Mouse (Mus musculus) forebrain, embryonic 16.5 days (tissue): ENCODE results near the gene Foxa3. TPM values are rescaled to one million over a fixed set of nuclear protein-coding genes. Genes with fewer than 3 reads are reported as not detected.
A peak's percentile ranks its signal among the peaks of the same experiment; 100 is the strongest.

ENCODE experiments used
- ATAC-seq: fragments of 200-750 bp; cut with Nextera tagmentation; 2 replicates; pipeline ENCODE4 v1.8.0; 2017; ENCODE audit warnings: mild to moderate bottlenecking, moderate library complexity
- H3K27ac ChIP-seq: fragments of 300-500 bp; sonication (generic); 2 replicates; pipeline ENCODE4 v1.5.1; 2014; ENCODE audit warnings: low read length, control low read depth
- H3K27me3 ChIP-seq: fragments of 300-500 bp; sonication (generic); replicated peaks from 2 replicates; pipeline ENCODE4 v1.6.1; 2014; ENCODE audit warnings: low read length; ENCODE audit not compliant: control insufficient read depth, insufficient read depth
- H3K36me3 ChIP-seq: fragments of 300-500 bp; sonication (generic); 2 replicates; pipeline ENCODE4 v1.6.1; 2014; ENCODE audit not compliant: control insufficient read depth, insufficient read depth
- H3K4me1 ChIP-seq: fragments of 300-500 bp; sonication (generic); replicated peaks from 2 replicates; pipeline ENCODE4 v1.6.1; 2014; ENCODE audit warnings: low read length; ENCODE audit not compliant: control insufficient read depth, insufficient read depth
- H3K4me2 ChIP-seq: fragments of 300-500 bp; sonication (generic); 2 replicates; pipeline ENCODE4 v1.6.1; 2014; ENCODE audit warnings: mild to moderate bottlenecking, low read length, control low read depth
- H3K4me3 ChIP-seq: fragments of 300-500 bp; sonication (generic); replicated peaks from 2 replicates; pipeline ENCODE4 v1.5.1; 2014; ENCODE audit warnings: mild to moderate bottlenecking, low read length, control low read depth
- H3K9ac ChIP-seq: fragments of 300-500 bp; sonication (generic); replicated peaks from 2 replicates; pipeline ENCODE4 v1.6.1; 2014; ENCODE audit warnings: low read depth, low read length, control low read depth
- H3K9me3 ChIP-seq: fragments of 300-500 bp; sonication (generic); 2 replicates; pipeline ENCODE4 v1.6.1; 2016; ENCODE audit warnings: low read length; ENCODE audit not compliant: control insufficient read depth
- WGBS: fragments of 180-500 bp; shearing (Covaris S2); extraction: QIAGEN DNeasy Blood & Tissue Kit; methylation state at CpG from one replicate; pipeline ENCODE4 v1.1.7; 2014; 5-methylcytosine and 5-hydroxymethylcytosine counted together
- polyA plus RNA-seq: library from polyadenylated mRNA; unstranded; fragments of >200 nt; fragmentation: Nextera tagmentation; extraction: Ambion mirVana; gene quantifications from 2 replicates; pipeline ENCODE4 v1.2.1, GENCODE M21; 2015

Foxa3 gene
- polyA plus RNA-seq, 1 experiment from 2014 or later: not detected

GRCm38 (mm10) chr7:18991660-18992293 lies 31.6 kb downstream of the Foxa3 start:
- Histone ChIP-seq H3K4me3 (peak overlapping the region; percentile 67), H3K27me3 (peaks cover 2% of the 10 kb centered on the region; the same call in 1 of the 2 replicates), H3K9me3 (no peaks in the 10 kb centered on the region), H3K4me1 (peaks cover 35% of the 10 kb centered on the region), H3K36me3 (no peaks in the 10 kb centered on the region), H3K27ac (no peak overlapping the region), H3K9ac (peak overlapping the region; percentile 70), H3K4me2 (peak overlapping the region; percentile 93)
- WGBS: under 1% methylated on average over 58 of the region's 59 CpGs
- ATAC-seq: no peak; the same call in 1 of the 2 replicates

- Histone ChIP-seq H3K27me3 (peaks cover 2% of the 10 kb centered on the region; the same call in 1 of the 2 replicates), H3K27ac (peak within 1 kb of the TSS; percentile 98), H3K36me3 (no peaks in the 10 kb centered on the region), H3K4me2 (peak within 1 kb of the TSS; percentile 93), H3K4me1 (peaks cover 35% of the 10 kb centered on the region), H3K9me3 (no peaks in the 10 kb centered on the region), H3K9ac (peak within 1 kb of the TSS; percentile 70), H3K4me3 (peak within 1 kb of the TSS; percentile 67)
- WGBS: under 1% methylated on average over 36 of the region's 37 CpGs
- ATAC-seq: peak; percentile 94
Measured at GRCm38 (mm10) chr7:18990601-18991295, 32.6 kb downstream of the Foxa3 start, which contains the start of gene Mypop. TSS of gene Mypop (plus strand) at chr7:18991245.

GRCm38 (mm10) chr7:18989995-18990394 lies 33.3 kb downstream of the Foxa3 start:
- Histone ChIP-seq H3K9me3 (no peaks in the 10 kb centered on the region), H3K36me3 (no peaks in the 10 kb centered on the region), H3K27me3 (peaks cover 2% of the 10 kb centered on the region; the same call in 1 of the 2 replicates), H3K4me2 (peak overlapping the region; percentile 93), H3K9ac (peak overlapping the region; percentile 52; the same call in 1 of the 2 replicates), H3K4me3 (peak overlapping the region; percentile 67), H3K27ac (peak overlapping the region; percentile 98), H3K4me1 (peaks cover 32% of the 10 kb centered on the region)
- WGBS: 4% methylated on average over 5 of the region's 5 CpGs
- peak; percentile 1; the same call in 1 of the 2 replicates for ATAC-seq

GRCm38 (mm10) chr7:18988780-18989179 lies 34.6 kb downstream of the Foxa3 start:
- Histone ChIP-seq H3K4me2 (no peak overlapping the region), H3K4me3 (no peak overlapping the region), H3K4me1 (peaks cover 26% of the 10 kb centered on the region), H3K9me3 (no peaks in the 10 kb centered on the region), H3K27ac (no peak overlapping the region), H3K36me3 (no peaks in the 10 kb centered on the region), H3K27me3 (peaks cover 2% of the 10 kb centered on the region; the same call in 1 of the 2 replicates), H3K9ac (no peak overlapping the region)
- no peak for ATAC-seq
- WGBS: 78% methylated on average over 6 of the region's 6 CpGs

GRCm38 (mm10) chr7:18987747-18988146 lies 35.6 kb downstream of the Foxa3 start:
- peaks cover 19% of the 10 kb centered on the region for H3K4me1 ChIP-seq
- no peak overlapping the region for H3K9ac ChIP-seq
- H3K27ac ChIP-seq: no peak overlapping the region
- no peak overlapping the region for H3K4me2 ChIP-seq
- no peaks in the 10 kb centered on the region for H3K9me3 ChIP-seq
- no peak for ATAC-seq
- no peaks in the 10 kb centered on the region for H3K36me3 ChIP-seq
- WGBS: 68% methylated on average over 13 of the region's 13 CpGs
- no peak overlapping the region for H3K4me3 ChIP-seq
- H3K27me3 ChIP-seq: 0 out of 2 replicates have a peak, but pooled peaks cover 2% of the 10 kb centered on the region

- Histone ChIP-seq H3K27me3 (no peaks in the 10 kb centered on the region), H3K9ac (no peak within 1 kb of the TSS), H3K4me3 (no peak within 1 kb of the TSS), H3K36me3 (no peaks in the 10 kb centered on the region), H3K27ac (no peak within 1 kb of the TSS), H3K4me1 (peaks cover 12% of the 10 kb centered on the region), H3K4me2 (no peak within 1 kb of the TSS), H3K9me3 (no peaks in the 10 kb centered on the region)
- no peak for ATAC-seq
- WGBS: 60% methylated on average over 2 of the region's 2 CpGs
Measured at GRCm38 (mm10) chr7:18987100-18987499, 36.2 kb downstream of the Foxa3 start, which contains the start of gene Nanos2. TSS of gene Nanos2 (plus strand) at chr7:18987400.

- no peak for ATAC-seq
- H3K4me2 ChIP-seq: no peak overlapping the region
- 89% methylated on average over 2 of the region's 2 CpGs for WGBS
- H3K27ac ChIP-seq: no peak overlapping the region
- H3K4me1 ChIP-seq: peaks cover 6% of the 10 kb centered on the region
- H3K36me3 ChIP-seq: no peaks in the 10 kb centered on the region
- no peaks in the 10 kb centered on the region for H3K27me3 ChIP-seq
- no peak overlapping the region for H3K4me3 ChIP-seq
- H3K9me3 ChIP-seq: no peaks in the 10 kb centered on the region
- no peak overlapping the region for H3K9ac ChIP-seq
Measured at GRCm38 (mm10) chr7:18986503-18986902, 36.8 kb downstream of the Foxa3 start.

GRCm38 (mm10) chr7:18978381-18978780 lies 45.0 kb downstream of the Foxa3 start:
- no peak overlapping the region for H3K9ac ChIP-seq
- no peaks in the 10 kb centered on the region for H3K9me3 ChIP-seq

GRCm38 (mm10) chr7:18970956-18971355 lies 52.4 kb downstream of the Foxa3 start:
- no peaks in the 10 kb centered on the region for H3K9me3 ChIP-seq
- no peak overlapping the region for H3K27ac ChIP-seq
- H3K4me2 ChIP-seq: no peak overlapping the region
- no peaks in the 10 kb centered on the region for H3K27me3 ChIP-seq
- WGBS: 86% methylated on average over 3 of the region's 3 CpGs
- H3K4me1 ChIP-seq: no peaks in the 10 kb centered on the region
- H3K36me3 ChIP-seq: no peaks in the 10 kb centered on the region
- H3K4me3 ChIP-seq: no peak overlapping the region
- no peak overlapping the region for H3K9ac ChIP-seq
- ATAC-seq: no peak

More at GRCm38 (mm10) chr7:18978381-18978780, 45.0 kb downstream of the Foxa3 start:
- Histone ChIP-seq H3K4me3 (no peak overlapping the region), H3K4me2 (no peak overlapping the region), H3K36me3 (no peaks in the 10 kb centered on the region), H3K27ac (no peak overlapping the region), H3K27me3 (no peaks in the 10 kb centered on the region), H3K4me1 (peaks cover 6% of the 10 kb centered on the region; the same call in 1 of the 2 replicates)
- peak; percentile 65 for ATAC-seq
- WGBS: 71% methylated on average over 9 of the region's 9 CpGs
